Mouse (Mus musculus) hindbrain, embryonic 12.5 days (tissue): ENCODE measurements at regions not wholly inside any gene's neighbourhood (a gene's known extent, or its start where the extent isn't known, plus 50 kb on each side); places are given as distances from the start of the nearest gene placed in this dataset.

Experiments
- ATAC-seq: fragments of 200-750 bp; cut with Nextera tagmentation; 2 replicates; pipeline ENCODE4 v1.8.0; 2017; ENCODE audit warnings: moderate TSS enrichment; ENCODE audit not compliant: low FRiP score
- H3K27ac ChIP-seq: fragments of 300-500 bp; sonication (generic); 2 replicates; pipeline ENCODE4 v1.5.1; 2016; ENCODE audit warnings: mild to moderate bottlenecking
- H3K27me3 ChIP-seq: fragments of 300-500 bp; sonication (generic); 2 replicates; pipeline ENCODE4 v1.6.1; 2016; ENCODE audit warnings: mild to moderate bottlenecking
- H3K36me3 ChIP-seq: fragments of 300-500 bp; sonication (generic); 2 replicates; pipeline ENCODE4 v1.6.1; 2016; ENCODE audit warnings: mild to moderate bottlenecking
- H3K4me1 ChIP-seq: fragments of 300-500 bp; sonication (generic); 2 replicates; pipeline ENCODE4 v1.6.1; 2016
- H3K4me2 ChIP-seq: fragments of 300-500 bp; sonication (generic); replicated peaks from 2 replicates; pipeline ENCODE4 v1.6.1; 2016; ENCODE audit warnings: mild to moderate bottlenecking
- H3K4me3 ChIP-seq: fragments of 300-500 bp; sonication (generic); 2 replicates; pipeline ENCODE4 v1.5.1; 2016; ENCODE audit warnings: mild to moderate bottlenecking
- H3K9ac ChIP-seq: fragments of 300-500 bp; sonication (generic); 2 replicates; pipeline ENCODE4 v1.6.1; 2016; ENCODE audit warnings: mild to moderate bottlenecking, moderate library complexity
- H3K9me3 ChIP-seq: fragments of 300-500 bp; sonication (generic); replicated peaks from 2 replicates; pipeline ENCODE4 v1.6.1; 2016; ENCODE audit warnings: mild to moderate bottlenecking
- WGBS: fragments of 180-500 bp; shearing (Covaris S2); methylation state at CpG from one replicate; pipeline ENCODE4 v1.1.7; 2016; 5-methylcytosine and 5-hydroxymethylcytosine counted together

GRCm38 (mm10) chr1:30536989-30537975 lies 336.4 kb downstream of the Phf3 start:
- 67% methylated on average over 11 of the region's 11 CpGs for WGBS
- no peak overlapping the region for H3K4me3 ChIP-seq
- no peak overlapping the region for H3K4me2 ChIP-seq
- H3K36me3 ChIP-seq, result no peaks in the 10 kb centered on the region
- H3K9ac ChIP-seq, result no peak overlapping the region
- H3K27ac ChIP-seq, result no peak overlapping the region
- no peaks in the 10 kb centered on the region for H3K9me3 ChIP-seq
- ATAC-seq, result no peak
- H3K4me1 ChIP-seq, result no peaks in the 10 kb centered on the region
- no peaks in the 10 kb centered on the region for H3K27me3 ChIP-seq

DNA sequence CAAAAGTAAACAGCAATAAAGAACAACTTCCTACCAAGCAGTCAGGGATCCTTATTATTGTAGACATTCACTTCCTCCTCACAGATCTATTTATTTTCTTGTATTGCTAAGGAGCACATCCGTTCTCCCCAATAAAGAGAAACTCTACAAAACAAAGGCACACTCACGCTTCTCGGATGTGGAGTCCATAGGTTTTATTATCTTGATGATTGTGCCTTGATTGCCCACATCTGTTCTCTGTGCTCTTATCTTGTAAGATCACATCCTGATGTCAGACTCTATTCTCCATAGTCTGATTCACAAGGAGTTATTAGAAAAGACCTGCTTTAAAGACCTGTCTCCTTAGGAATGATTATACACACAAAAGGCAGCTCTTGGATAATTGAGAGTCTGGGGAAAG lies 356.4 kb downstream of the Phf3 start:
- WGBS, result 79% methylated on average over 3 of the region's 3 CpGs

GRCm38 (mm10) chr1:30515846-30516245 lies 357.9 kb downstream of the Phf3 start:
- WGBS, result 91% methylated on average over 6 of the region's 6 CpGs
- Histone ChIP-seq H3K9ac (no peak overlapping the region), H3K36me3 (no peaks in the 10 kb centered on the region)

More for the DNA sequence above, 356.4 kb downstream of the Phf3 start:
- Histone ChIP-seq H3K4me2 (no peak overlapping the region), H3K27ac (no peak overlapping the region), H3K9ac (no peak overlapping the region), H3K27me3 (no peaks in the 10 kb centered on the region), H3K4me1 (no peaks in the 10 kb centered on the region), H3K36me3 (no peaks in the 10 kb centered on the region), H3K9me3 (no peaks in the 10 kb centered on the region), H3K4me3 (no peak overlapping the region)
- no peak for ATAC-seq

GRCm38 (mm10) chr1:30503224-30503623 lies 370.5 kb downstream of the Phf3 start:
- Histone ChIP-seq H3K4me1 (no peaks in the 10 kb centered on the region), H3K4me2 (no peak overlapping the region), H3K27me3 (no peaks in the 10 kb centered on the region), H3K36me3 (no peaks in the 10 kb centered on the region), H3K27ac (no peak overlapping the region), H3K9ac (no peak overlapping the region), H3K9me3 (no peaks in the 10 kb centered on the region), H3K4me3 (no peak overlapping the region)
- ATAC-seq, result no peak
- 33% methylated on average over 1 of the region's 1 CpGs for WGBS

More at GRCm38 (mm10) chr1:30515846-30516245, 357.9 kb downstream of the Phf3 start:
- Histone ChIP-seq H3K9me3 (no peaks in the 10 kb centered on the region), H3K27me3 (no peaks in the 10 kb centered on the region), H3K4me3 (no peak overlapping the region), H3K4me1 (no peaks in the 10 kb centered on the region), H3K27ac (no peak overlapping the region), H3K4me2 (no peak overlapping the region)
- ATAC-seq, result no peak

DNA sequence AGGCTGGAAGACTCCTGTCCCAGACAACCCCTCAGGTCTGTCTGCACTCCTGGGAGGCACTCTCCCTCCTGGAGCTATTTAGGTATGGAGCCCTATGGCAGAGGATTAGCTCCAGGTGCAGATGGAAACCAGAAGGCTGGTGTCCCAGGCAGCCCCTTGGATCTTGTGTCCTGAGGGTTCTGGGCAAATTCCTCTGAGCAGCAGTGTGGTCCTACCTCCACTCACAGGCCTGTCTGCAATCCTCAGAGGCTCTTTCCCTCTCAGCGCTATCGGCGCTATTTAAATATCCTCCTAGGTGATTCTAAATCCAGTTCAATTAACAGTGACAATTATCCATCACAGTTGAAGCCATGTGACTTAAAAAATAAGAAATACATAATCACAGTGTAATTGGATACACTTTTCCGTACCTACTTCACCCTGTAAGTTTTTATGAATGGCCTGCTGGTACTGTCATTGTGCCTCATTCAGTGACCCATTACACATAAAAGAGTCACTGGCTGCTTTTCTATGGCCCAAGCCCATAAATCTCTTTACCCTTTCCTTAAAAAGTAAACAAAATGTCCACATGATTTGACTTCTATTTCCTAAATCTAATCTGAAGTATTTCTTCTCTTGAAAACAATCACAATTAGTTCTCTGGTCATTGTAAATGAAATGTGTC lies 413.3 kb downstream of the Phf3 start:
- no peaks in the 10 kb centered on the region for H3K36me3 ChIP-seq

GRCm38 (mm10) chr1:30437964-30438363 lies 435.8 kb downstream of the Phf3 start:
- Histone ChIP-seq H3K27me3 (no peaks in the 10 kb centered on the region), H3K4me2 (no peak overlapping the region), H3K9ac (no peak overlapping the region), H3K4me1 (no peaks in the 10 kb centered on the region), H3K9me3 (no peaks in the 10 kb centered on the region), H3K4me3 (no peak overlapping the region), H3K36me3 (no peaks in the 10 kb centered on the region), H3K27ac (no peak overlapping the region)
- no peak for ATAC-seq
- 62% methylated on average over 1 of the region's 1 CpGs for WGBS

More for the DNA sequence above, 413.3 kb downstream of the Phf3 start:
- ATAC-seq, result no peak
- Histone ChIP-seq H3K27ac (no peak overlapping the region), H3K4me2 (no peak overlapping the region), H3K4me3 (no peak overlapping the region), H3K4me1 (no peaks in the 10 kb centered on the region), H3K9me3 (no peaks in the 10 kb centered on the region), H3K9ac (no peak overlapping the region), H3K27me3 (no peaks in the 10 kb centered on the region)
- 87% methylated on average over 4 of the region's 4 CpGs for WGBS

GRCm38 (mm10) chr1:30416582-30416981 lies 457.1 kb downstream of the Phf3 start:
- no peak overlapping the region for H3K4me3 ChIP-seq
- no peaks in the 10 kb centered on the region for H3K4me1 ChIP-seq
- no peak overlapping the region for H3K9ac ChIP-seq
- no peaks in the 10 kb centered on the region for H3K9me3 ChIP-seq
- ATAC-seq, result no peak
- no peaks in the 10 kb centered on the region for H3K27me3 ChIP-seq
- H3K4me2 ChIP-seq, result no peak overlapping the region
- no peaks in the 10 kb centered on the region for H3K36me3 ChIP-seq
- no peak overlapping the region for H3K27ac ChIP-seq

- Histone ChIP-seq H3K4me1 (no peaks in the 10 kb centered on the region), H3K27ac (no peak overlapping the region), H3K36me3 (no peaks in the 10 kb centered on the region), H3K4me2 (no peak overlapping the region), H3K9me3 (no peaks in the 10 kb centered on the region), H3K9ac (no peak overlapping the region), H3K27me3 (no peaks in the 10 kb centered on the region), H3K4me3 (no peak overlapping the region)
- no peak for ATAC-seq
- WGBS, result 41% methylated on average over 2 of the region's 2 CpGs
These were observed 458.8 kb downstream of the Phf3 start for GRCm38 (mm10) chr1:30414881-30415439.
